Mouse (Mus musculus): Measurements from ENCODE around the gene 1520401A03Rik.

DNA sequence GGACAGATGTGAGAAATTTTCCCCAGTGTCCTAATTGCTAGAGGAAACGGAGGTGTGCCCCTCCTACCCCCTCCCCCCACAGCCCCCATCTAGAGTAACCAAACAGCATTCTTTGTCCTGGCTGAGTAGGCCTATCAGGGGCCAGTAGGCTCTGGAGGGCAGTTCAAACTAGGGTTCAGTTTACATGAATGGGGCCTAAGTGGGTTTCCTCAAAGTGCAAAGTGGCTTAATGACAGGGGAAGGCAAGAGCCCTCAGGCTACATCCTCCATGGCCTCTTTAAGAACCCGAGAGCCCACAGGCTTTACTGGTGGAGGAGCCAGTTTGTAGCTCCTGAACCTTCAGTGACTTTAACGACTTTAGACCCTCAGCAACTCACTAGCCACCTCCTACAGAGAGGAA is 26.8 kb downstream of the 1520401A03Rik start:
- no peak for TF ChIP-seq POLR2AphosphoS5 (IDR thresholded peaks at IDR 0.05; ENCODE audit: insufficient replicate concordance, low read depth, low read length)
- TF ChIP-seq TAL1 (conservative IDR thresholded peaks at IDR 0.05; ENCODE audit: low read depth, low read length): no peak

Measured in G1E (cell line).